Mouse (Mus musculus) kidney, adult 2 months (tissue): ENCODE measurements at regions not wholly inside any gene's neighbourhood (a gene's known extent, or its start where the extent isn't known, plus 50 kb on each side); places are given as distances from the start of the nearest gene placed in this dataset.

Experiments used
- CTCF ChIP-seq: fragments of 200-500 bp; conservative IDR thresholded peaks from 2 replicates; pipeline ENCODE4 v1.5.1; 2011; ENCODE audit warnings: low read depth, mild to moderate bottlenecking, control low read depth, low read length, moderate library complexity, mixed read lengths; ENCODE audit not compliant: insufficient read depth, insufficient read length
- POLR2A ChIP-seq: fragments of 200-500 bp; IDR thresholded peaks from one replicate; pipeline ENCODE4 v1.6.1; 2011; ENCODE audit warnings: low read depth, low read length, control low read depth

DNA sequence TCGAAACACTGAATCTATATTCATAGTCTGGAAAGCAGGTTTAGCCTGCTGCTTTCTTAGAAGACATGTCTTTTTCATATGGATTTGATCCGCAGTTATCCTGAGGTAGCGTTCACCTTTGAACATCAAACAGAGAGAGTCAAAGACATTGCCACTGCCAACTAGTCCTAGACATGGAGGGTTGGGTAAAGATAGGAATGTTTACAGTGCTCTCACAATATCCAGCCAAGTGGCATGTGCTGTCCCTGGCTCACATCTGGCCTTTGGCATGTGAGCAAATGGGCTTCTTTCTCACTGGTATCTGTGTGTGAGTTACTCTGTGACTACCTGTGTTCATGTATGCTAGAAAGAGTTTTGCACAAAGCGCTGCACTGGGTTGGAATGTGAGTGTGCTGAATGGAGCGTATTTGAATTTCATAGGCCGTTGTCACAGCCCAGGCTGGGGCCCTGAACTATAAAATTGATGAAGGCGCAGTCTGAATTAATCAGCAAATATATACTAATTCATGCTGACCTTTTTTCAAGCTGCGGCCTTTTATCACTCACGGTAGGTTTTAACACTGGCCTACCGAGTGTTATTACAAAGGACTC lies 280.8 kb downstream of the En1 start:
- TF ChIP-seq POLR2A = no peak
- no peak for TF ChIP-seq CTCF
